Comparison of ENCODE assay signal across 14 mouse cellular contexts in the genomic region with DNA sequence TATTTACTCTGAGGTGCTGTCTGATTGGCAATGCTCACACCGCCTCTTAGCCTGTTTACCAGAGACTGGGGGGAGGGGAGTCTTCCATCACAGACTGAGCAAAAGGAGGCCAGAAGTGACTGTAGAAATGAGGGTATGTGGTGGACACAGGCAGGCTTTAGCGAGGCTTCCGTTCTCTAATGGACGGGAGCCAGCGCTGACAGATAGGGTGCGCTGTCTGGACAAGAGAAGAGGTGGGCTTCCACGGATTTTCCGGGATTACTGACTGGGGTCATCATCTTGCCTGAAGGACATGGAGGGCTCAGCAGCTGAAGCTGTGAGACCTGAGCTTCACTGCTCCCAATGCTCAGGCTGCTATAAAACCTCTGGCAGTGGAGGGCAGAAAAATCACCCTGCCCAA. TPM values are rescaled to one million over a fixed set of nuclear protein-coding genes. Genes with fewer than 3 reads are reported as not detected.
A peak's percentile ranks its signal among the peaks of the same experiment; 100 is the strongest.
DNase-seq lines count a peak whose midpoint lies in the region; ATAC-seq lines count a peak whose summit lies in the region.
"Had no signal": no experiment of that assay in that cellular context is flagged by ENCODE, and none has a peak within 500 bp of the region (broad histone marks: within the 10 kb centered on the region; RNA-seq: fewer than 3 reads in every experiment).

No protein-coding gene starts in this region.

- H3K4me1 ChIP-seq in heart, embryonic 11.5 days (ENCODE audit: control insufficient read depth, insufficient read depth, low read length) = peaks cover 28% of the 10 kb centered on the region
- peaks cover 48% of the 10 kb centered on the region for H3K4me1 ChIP-seq in heart, embryonic 12.5 days (replicated peaks)
- H3K4me1 ChIP-seq in midbrain, embryonic 11.5 days (ENCODE audit: control insufficient read depth, insufficient read depth, low read length) = peaks cover 15% of the 10 kb centered on the region
- peaks cover 33% of the 10 kb centered on the region for H3K4me1 ChIP-seq in midbrain, embryonic 13.5 days (replicated peaks)

- no peak overlapping the region for H3K9ac ChIP-seq in heart, embryonic 11.5 days (ENCODE audit: low read depth, low read length)
- no peak overlapping the region for H3K9ac ChIP-seq in heart, embryonic 12.5 days
- H3K9ac ChIP-seq in midbrain, embryonic 11.5 days (ENCODE audit: low read length) = no peak overlapping the region
- no peak overlapping the region for H3K9ac ChIP-seq in midbrain, embryonic 13.5 days (replicated peaks)
- H3K9ac ChIP-seq: embryonic facial prominence, embryonic 12.5 days; limb, embryonic 15.5 days had no signal

- DNase-seq in midbrain, embryonic 11.5 days (ENCODE audit: low spot score, missing footprints) = peak; percentile 81
- DNase-seq in embryo, embryonic 11 days = peak; percentile 30
- DNase-seq in retina, postnatal 7 days (ENCODE audit: low read depth, low spot score) = peak; percentile 24
- DNase-seq in right cerebral cortex, postnatal 14 days = no peak
- DNase-seq: cerebellum, adult 9-11 months; right cerebral cortex, postnatal 4 days had no signal

- no peaks in the 10 kb centered on the region for H3K36me3 ChIP-seq in heart, embryonic 11.5 days (ENCODE audit: control insufficient read depth, insufficient read depth, low read length)
- H3K36me3 ChIP-seq in heart, embryonic 12.5 days = no peaks in the 10 kb centered on the region
- H3K36me3 ChIP-seq in midbrain, embryonic 11.5 days (ENCODE audit: control insufficient read depth, insufficient read depth, low read length) = no peaks in the 10 kb centered on the region
- H3K36me3 ChIP-seq in midbrain, embryonic 13.5 days = no peaks in the 10 kb centered on the region
- H3K36me3 ChIP-seq: embryonic facial prominence, embryonic 12.5 days; limb, embryonic 15.5 days had no signal

- 42% methylated on average over 8 of the region's 8 CpGs for WGBS in heart, embryonic 11.5 days (ENCODE audit: insufficient replicate concordance)
- 38% methylated on average over 8 of the region's 8 CpGs for WGBS in heart, embryonic 12.5 days
- WGBS in midbrain, embryonic 11.5 days = 46% methylated on average over 8 of the region's 8 CpGs
- 31% methylated on average over 8 of the region's 8 CpGs for WGBS in midbrain, embryonic 13.5 days

- H3K9me3 ChIP-seq in heart, embryonic 11.5 days (replicated peaks; ENCODE audit: control insufficient read depth, low read length) = no peaks in the 10 kb centered on the region
- H3K9me3 ChIP-seq in heart, embryonic 12.5 days (replicated peaks) = no peaks in the 10 kb centered on the region
- no peaks in the 10 kb centered on the region for H3K9me3 ChIP-seq in midbrain, embryonic 11.5 days (ENCODE audit: control insufficient read depth, low read length)
- no peaks in the 10 kb centered on the region for H3K9me3 ChIP-seq in midbrain, embryonic 13.5 days
- H3K9me3 ChIP-seq: embryonic facial prominence, embryonic 12.5 days; limb, embryonic 15.5 days had no signal

- H3K4me3 ChIP-seq in heart, embryonic 11.5 days (ENCODE audit: low read depth, low read length) = no peak overlapping the region
- no peak overlapping the region for H3K4me3 ChIP-seq in heart, embryonic 12.5 days
- no peak overlapping the region for H3K4me3 ChIP-seq in midbrain, embryonic 11.5 days (ENCODE audit: low read depth, low read length)
- no peak overlapping the region for H3K4me3 ChIP-seq in midbrain, embryonic 13.5 days (replicated peaks)
- H3K4me3 ChIP-seq: embryonic facial prominence, embryonic 12.5 days; left cerebral cortex, adult 2 months; limb, embryonic 15.5 days had no signal

- 0 out of 2 replicates have a peak overlapping the region, but pooled peaks have one; percentile 18 for H3K4me2 ChIP-seq in heart, embryonic 11.5 days
- H3K4me2 ChIP-seq in heart, embryonic 12.5 days = no peak overlapping the region; the same call in 1 of the 2 replicates
- H3K4me2 ChIP-seq in midbrain, embryonic 11.5 days = no peak overlapping the region
- H3K4me2 ChIP-seq in midbrain, embryonic 13.5 days (replicated peaks) = no peak overlapping the region
- H3K4me2 ChIP-seq: embryonic facial prominence, embryonic 12.5 days; limb, embryonic 15.5 days had no signal

- H3K27me3 ChIP-seq in heart, embryonic 11.5 days (ENCODE audit: control insufficient read depth, insufficient read depth, low read length) = no peaks in the 10 kb centered on the region
- 0 out of 2 replicates have a peak, but pooled peaks cover 10% of the 10 kb centered on the region for H3K27me3 ChIP-seq in heart, embryonic 12.5 days (replicated peaks)
- H3K27me3 ChIP-seq in midbrain, embryonic 11.5 days (ENCODE audit: control insufficient read depth, insufficient read depth, low read length) = no peaks in the 10 kb centered on the region; the same call in 1 of the 2 replicates
- peaks cover 10% of the 10 kb centered on the region for H3K27me3 ChIP-seq in midbrain, embryonic 13.5 days
- H3K27me3 ChIP-seq: embryonic facial prominence, embryonic 12.5 days; limb, embryonic 15.5 days had no signal

- no peak overlapping the region for H3K27ac ChIP-seq in heart, embryonic 11.5 days (ENCODE audit: low read depth, low read length)
- H3K27ac ChIP-seq in heart, embryonic 12.5 days (ENCODE audit: poor library complexity, severe bottlenecking) = no peak overlapping the region
- H3K27ac ChIP-seq in midbrain, embryonic 11.5 days (ENCODE audit: low read depth, low read length) = no peak overlapping the region
- no peak overlapping the region for H3K27ac ChIP-seq in midbrain, embryonic 13.5 days
- H3K27ac ChIP-seq: embryonic facial prominence, embryonic 12.5 days; kidney, postnatal 0 days; left cerebral cortex, adult 2 months; limb, embryonic 15.5 days had no signal

- ATAC-seq in heart, embryonic 11.5 days (replicated peaks; ENCODE audit: insufficient number of reproducible peaks, low FRiP score, low TSS enrichment) = no peak
- ATAC-seq in heart, embryonic 12.5 days (ENCODE audit: insufficient number of reproducible peaks, low FRiP score) = no peak
- ATAC-seq in midbrain, embryonic 11.5 days (ENCODE audit: low FRiP score) = no peak
- no peak for ATAC-seq in midbrain, embryonic 13.5 days
- ATAC-seq: intestine, embryonic 16.5 days had no signal

RNA-seq across cellular contexts. Expression of a gene that starts 0.7 kb away (rescaled TPM):
- polyA plus RNA-seq in heart, embryonic 11.5 days (2014; fragmentation: Nextera tagmentation; extraction: Ambion mirVana) = 9.5 and 9.8 TPM in 2 replicates
- 8.0 and 9.0 TPM in 2 replicates for polyA plus RNA-seq in heart, embryonic 12.5 days (2016; fragmentation: Nextera tagmentation; extraction: Ambion mirVana)
- polyA plus RNA-seq in midbrain, embryonic 11.5 days (2014; fragmentation: Nextera tagmentation; extraction: Ambion mirVana) = 0.49 and 0.70 TPM in 2 replicates
- 0.31 and 0.37 TPM in 2 replicates for polyA plus RNA-seq in midbrain, embryonic 13.5 days (2015; fragmentation: Nextera tagmentation; extraction: Ambion mirVana)

RNA-seq across cellular contexts. Expression of a gene that starts 7.0 kb away (rescaled TPM):
- 0.84 and 1.9 TPM in 2 replicates for polyA plus RNA-seq in heart, embryonic 11.5 days (2014; fragmentation: Nextera tagmentation; extraction: Ambion mirVana)
- 1.4 and 2.3 TPM in 2 replicates for polyA plus RNA-seq in heart, embryonic 12.5 days (2016; fragmentation: Nextera tagmentation; extraction: Ambion mirVana)
- polyA plus RNA-seq in midbrain, embryonic 11.5 days (2014; fragmentation: Nextera tagmentation; extraction: Ambion mirVana) = 0.70 and 0.81 TPM in 2 replicates
- 0.50 and 0.92 TPM in 2 replicates for polyA plus RNA-seq in midbrain, embryonic 13.5 days (2015; fragmentation: Nextera tagmentation; extraction: Ambion mirVana)

RNA-seq across cellular contexts. Expression of a gene that starts 14.4 kb away (rescaled TPM):
- not detected in 2 replicates for polyA plus RNA-seq in heart, embryonic 11.5 days (2014; fragmentation: Nextera tagmentation; extraction: Ambion mirVana)
- not detected in 2 replicates for polyA plus RNA-seq in heart, embryonic 12.5 days (2016; fragmentation: Nextera tagmentation; extraction: Ambion mirVana)
- not detected in 2 replicates for polyA plus RNA-seq in midbrain, embryonic 11.5 days (2014; fragmentation: Nextera tagmentation; extraction: Ambion mirVana)
- polyA plus RNA-seq in midbrain, embryonic 13.5 days (2015; fragmentation: Nextera tagmentation; extraction: Ambion mirVana) = not detected in 2 replicates
- polyA plus RNA-seq: embryonic facial prominence, embryonic 12.5 days; kidney, postnatal 0 days; limb, embryonic 15.5 days had no signal

RNA-seq across cellular contexts. Expression of a gene that starts 19.3 kb away (rescaled TPM):
- not detected in 2 replicates for polyA plus RNA-seq in heart, embryonic 11.5 days (2014; fragmentation: Nextera tagmentation; extraction: Ambion mirVana)
- polyA plus RNA-seq in heart, embryonic 12.5 days (2016; fragmentation: Nextera tagmentation; extraction: Ambion mirVana) = 0.15 and 0.58 TPM in 2 replicates
- not detected in 2 replicates for polyA plus RNA-seq in midbrain, embryonic 11.5 days (2014; fragmentation: Nextera tagmentation; extraction: Ambion mirVana)
- polyA plus RNA-seq in midbrain, embryonic 13.5 days (2015; fragmentation: Nextera tagmentation; extraction: Ambion mirVana) = 0.28 TPM in 1 of 2 replicates, not detected in the other
- polyA plus RNA-seq: intestine, embryonic 16.5 days; kidney, postnatal 0 days; limb, embryonic 15.5 days had no signal

RNA-seq across cellular contexts. Expression of a gene that starts 36.7 kb away (rescaled TPM):
- polyA plus RNA-seq in heart, embryonic 11.5 days (2014; fragmentation: Nextera tagmentation; extraction: Ambion mirVana) = 0.70 and 1.4 TPM in 2 replicates
- polyA plus RNA-seq in heart, embryonic 12.5 days (2016; fragmentation: Nextera tagmentation; extraction: Ambion mirVana) = 0.90 and 1.5 TPM in 2 replicates
- 1.2 TPM in 2 replicates for polyA plus RNA-seq in midbrain, embryonic 11.5 days (2014; fragmentation: Nextera tagmentation; extraction: Ambion mirVana)
- 1.3 and 1.5 TPM in 2 replicates for polyA plus RNA-seq in midbrain, embryonic 13.5 days (2015; fragmentation: Nextera tagmentation; extraction: Ambion mirVana)
